Mouse (Mus musculus) monocyte, adult 5-6 weeks (primary cell): Measurements from ENCODE around the gene Cldn24. TPM values are rescaled to one million over a fixed set of nuclear protein-coding genes. Genes with fewer than 3 reads are reported as not detected.
"Not testable (repeated sequence)": the region's sequence is repeated elsewhere in the genome, so short reads cannot be mapped to it uniquely, and the experiment has no call there.

Experiments used
- ATAC-seq: fragments of 153-309, 156-312 bp; replicated peaks from 2 replicates; pipeline ENCODE4 v1.8.0; 2017; ENCODE audit warnings: mild to moderate bottlenecking; ENCODE audit not compliant: low TSS enrichment, insufficient number of reproducible peaks, severe bottlenecking, poor library complexity, low FRiP score
- total RNA-seq: library from RNA; stranded (forward); fragments of 200-1000, 200-491, 200-594 nt; gene quantifications from 3 replicates; pipeline ENCODE4 v1.2.3, GENCODE M21; 2017

Cldn24 gene
- total RNA-seq: not detected in 3 replicates

- ATAC-seq: no peak
Measured at GRCm38 (mm10) chr8:47821843-47822242, at the start of gene Cldn24. TSS of gene Cldn24 (plus strand) at chr8:47822143.

GRCm38 (mm10) chr8:47772986-47773385 is 49.0 kb upstream of the Cldn24 start:
- no peak for ATAC-seq

GRCm38 (mm10) chr8:47777415-47777814 is 44.5 kb upstream of the Cldn24 start:
- no peak for ATAC-seq

- ATAC-seq: no peak
Measured at GRCm38 (mm10) chr8:47779589-47779988, 42.4 kb upstream of the Cldn24 start.

GRCm38 (mm10) chr8:47781881-47782280 is 40.1 kb upstream of the Cldn24 start:
- ATAC-seq: no peak

- ATAC-seq: no peak
Measured at GRCm38 (mm10) chr8:47783544-47783943, 38.4 kb upstream of the Cldn24 start.

GRCm38 (mm10) chr8:47783944-47784343 is 38.0 kb upstream of the Cldn24 start:
- ATAC-seq: no peak

- no peak for ATAC-seq
Measured at GRCm38 (mm10) chr8:47784436-47784835, 37.5 kb upstream of the Cldn24 start.

- no peak for ATAC-seq
Measured at GRCm38 (mm10) chr8:47786323-47786722, 35.6 kb upstream of the Cldn24 start.

- no peak for ATAC-seq
Measured at GRCm38 (mm10) chr8:47787705-47788104, 34.2 kb upstream of the Cldn24 start.

GRCm38 (mm10) chr8:47791986-47792385 is 30.0 kb upstream of the Cldn24 start:
- no peak for ATAC-seq

- ATAC-seq: no peak
Measured at GRCm38 (mm10) chr8:47799438-47799837, 22.5 kb upstream of the Cldn24 start.

- ATAC-seq: no peak
Measured at GRCm38 (mm10) chr8:47802349-47802748, 19.6 kb upstream of the Cldn24 start.

- ATAC-seq: no peak
Measured at GRCm38 (mm10) chr8:47804262-47804661, 17.7 kb upstream of the Cldn24 start.

- no peak for ATAC-seq
Measured at GRCm38 (mm10) chr8:47809970-47810665, 11.8 kb upstream of the Cldn24 start.

- ATAC-seq: no peak
Measured at GRCm38 (mm10) chr8:47810666-47811015, 11.3 kb upstream of the Cldn24 start.

GRCm38 (mm10) chr8:47811221-47811620 is 10.7 kb upstream of the Cldn24 start:
- ATAC-seq: no peak

- no peak for ATAC-seq
Measured at GRCm38 (mm10) chr8:47819034-47819433, 2.9 kb upstream of the Cldn24 start.

GRCm38 (mm10) chr8:47820914-47821772 is 800 bp upstream of the Cldn24 start:
- no peak for ATAC-seq

GRCm38 (mm10) chr8:47822541-47822940 is 598 bp downstream of the Cldn24 start:
- not testable (repeated sequence) for ATAC-seq
